Mouse (Mus musculus): ENCODE measurements around the gene Gm10647. TPM values are rescaled to one million over a fixed set of nuclear protein-coding genes. Genes with fewer than 3 reads are reported as not detected.

Gm10647 gene
- polyA plus RNA-seq (2015; fragmentation: Illumina TruSeq; extraction: RNeasy Lipid Tissue Mini Kit (QIAGEN cat#74804); ENCODE audit: insufficient read depth, low read depth, low replicate concordance): not detected

DNA sequence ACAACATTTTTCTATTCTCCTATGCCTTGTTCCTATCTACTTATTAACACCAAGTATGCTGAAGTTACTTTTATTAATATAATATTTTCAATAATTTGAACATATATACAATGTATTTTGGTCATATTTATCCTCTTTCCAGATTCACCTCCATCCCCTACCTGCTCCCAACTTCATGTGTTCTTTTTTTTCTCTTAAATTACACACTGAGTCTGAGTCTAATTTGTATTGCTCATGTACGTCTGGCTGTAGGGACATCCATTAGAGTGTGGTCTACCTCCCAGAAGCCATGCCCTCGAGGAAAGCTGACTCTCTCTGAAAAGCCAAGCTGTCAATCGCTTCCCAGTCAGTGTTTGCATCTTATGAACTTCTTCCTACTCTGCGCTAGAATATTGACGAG, at the start of gene Gm10647:
Gene Gm10647 (plus strand): TSS at position 301 of the 400 bp plus-strand sequence.

DNA sequence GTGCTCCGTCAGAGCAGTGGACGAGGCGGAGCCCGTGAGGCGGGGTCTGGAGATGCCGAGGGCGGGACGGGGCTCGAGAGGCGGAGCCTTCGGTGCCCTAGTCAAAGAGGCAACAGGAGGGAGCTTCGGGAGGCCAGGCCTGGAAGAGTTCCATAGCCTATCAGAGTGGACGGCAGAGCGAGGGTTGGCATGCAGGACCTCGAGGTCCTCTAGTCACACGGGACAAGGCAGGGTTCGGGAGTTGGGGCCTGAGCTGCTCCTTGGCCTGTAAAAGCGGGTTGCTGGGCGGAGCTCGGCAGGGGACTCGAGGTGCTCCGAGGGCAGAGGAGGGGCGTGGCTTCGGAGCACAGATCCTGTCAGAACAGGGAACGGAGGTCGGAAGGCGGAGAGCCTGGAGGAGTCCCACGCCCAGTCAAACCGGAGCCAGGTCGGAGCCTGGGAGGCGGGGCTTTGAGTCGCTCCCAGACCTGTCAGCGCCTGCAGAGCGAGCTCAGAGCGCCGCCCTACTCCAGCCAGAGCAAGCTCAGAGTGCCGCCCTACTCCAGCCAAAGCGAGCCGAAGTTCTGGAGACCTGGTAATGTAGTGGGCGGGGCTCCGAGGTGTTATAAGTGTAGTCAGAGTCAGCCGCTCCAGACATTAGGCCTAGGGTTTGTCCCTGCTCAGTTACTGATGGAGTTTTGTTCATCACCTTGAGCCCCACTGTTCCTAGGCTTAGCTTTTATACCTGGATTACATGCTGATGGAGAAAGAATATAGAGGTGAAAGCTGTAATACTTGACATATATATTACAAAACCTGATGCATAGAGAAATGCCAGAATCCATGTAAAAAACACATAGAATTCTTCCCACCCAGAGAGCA, 1.1 kb upstream of the Gm10647 start, which contains the start of gene Aph1b:
Gene Aph1b (minus strand): TSS at position 27 of the 861 bp plus-strand sequence.

DNA sequence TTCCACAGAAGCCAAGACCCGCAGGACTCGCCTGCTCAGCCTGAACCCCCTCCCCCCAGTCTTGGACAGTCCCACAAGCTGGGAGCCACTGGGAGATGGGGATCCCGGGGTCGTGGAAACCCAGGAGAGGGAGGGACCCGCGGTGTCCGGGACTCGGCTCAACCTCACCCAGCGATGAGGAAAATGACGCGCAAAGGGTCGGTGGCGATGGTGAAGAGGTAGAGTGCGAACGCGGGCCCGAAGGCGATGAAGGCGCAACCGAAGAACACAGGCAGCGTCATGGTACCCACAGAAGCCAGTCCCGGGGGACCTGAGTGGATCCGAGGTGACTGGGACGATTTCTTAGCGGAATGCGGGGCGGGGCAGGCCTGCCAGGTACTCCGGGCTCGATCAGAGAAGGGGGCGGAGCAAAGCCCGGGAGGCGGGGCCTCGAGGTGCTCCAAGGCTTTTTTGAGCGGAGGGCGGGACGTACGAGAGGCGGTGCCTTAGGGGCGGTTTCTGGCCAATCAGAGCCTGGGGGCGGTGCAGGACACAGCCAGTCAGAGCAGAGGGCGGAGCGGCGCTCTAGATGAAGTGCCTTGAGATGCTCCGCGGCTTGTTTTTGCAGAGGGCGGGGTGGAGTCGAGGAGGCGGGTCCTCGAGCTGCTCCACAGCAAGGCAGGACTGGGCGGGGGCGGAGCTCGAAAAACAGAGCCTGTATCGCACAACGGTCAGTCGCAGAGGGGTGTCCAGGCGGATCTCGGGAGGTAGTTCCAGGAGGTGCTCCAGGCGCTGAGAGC, 37.7 kb downstream of the Gm10647 start, which contains the start of gene Aph1c:
Gene Aph1c (minus strand): TSS at position 409 of the 779 bp plus-strand sequence.

Other genes with a start within 250 kb of the Gm10647 start
- 5.0 TPM for gene Usp3, start 203.9 kb upstream of the Gm10647 start, polyA plus RNA-seq (2015; fragmentation: Illumina TruSeq; extraction: RNeasy Lipid Tissue Mini Kit (QIAGEN cat#74804); ENCODE audit: insufficient read depth, low read depth, low replicate concordance)
- not detected for gene Car12, start 83.4 kb upstream of the Gm10647 start, polyA plus RNA-seq (2015; fragmentation: Illumina TruSeq; extraction: RNeasy Lipid Tissue Mini Kit (QIAGEN cat#74804); ENCODE audit: insufficient read depth, low read depth, low replicate concordance)
- gene Aph1b, start 1.5 kb upstream of the Gm10647 start, polyA plus RNA-seq (2015; fragmentation: Illumina TruSeq; extraction: RNeasy Lipid Tissue Mini Kit (QIAGEN cat#74804); ENCODE audit: insufficient read depth, low read depth, low replicate concordance): 1.5 TPM
- 2.5 TPM for gene Aph1c, start 37.7 kb downstream of the Gm10647 start, polyA plus RNA-seq (2015; fragmentation: Illumina TruSeq; extraction: RNeasy Lipid Tissue Mini Kit (QIAGEN cat#74804); ENCODE audit: insufficient read depth, low read depth, low replicate concordance)
- gene Rab8b, start 122.6 kb downstream of the Gm10647 start, polyA plus RNA-seq (2015; fragmentation: Illumina TruSeq; extraction: RNeasy Lipid Tissue Mini Kit (QIAGEN cat#74804); ENCODE audit: insufficient read depth, low read depth, low replicate concordance): 3.2 TPM
- 152 TPM for gene Rps27l, start 149.0 kb downstream of the Gm10647 start, polyA plus RNA-seq (2015; fragmentation: Illumina TruSeq; extraction: RNeasy Lipid Tissue Mini Kit (QIAGEN cat#74804); ENCODE audit: insufficient read depth, low read depth, low replicate concordance)
- gene Lactb, start 178.4 kb downstream of the Gm10647 start, polyA plus RNA-seq (2015; fragmentation: Illumina TruSeq; extraction: RNeasy Lipid Tissue Mini Kit (QIAGEN cat#74804); ENCODE audit: insufficient read depth, low read depth, low replicate concordance): 2.8 TPM

Data from pancreas, adult 10 weeks (tissue).